Mouse (Mus musculus) midbrain, postnatal 0 days (tissue): ENCODE measurements at regions not wholly inside any gene's neighbourhood (a gene's known extent, or its start where the extent isn't known, plus 50 kb on each side); places are given as distances from the start of the nearest gene placed in this dataset.

ENCODE experiments used
- ATAC-seq: fragments of 200-750 bp; cut with Nextera tagmentation; 2 replicates; pipeline ENCODE4 v1.8.0; 2017; ENCODE audit warnings: moderate number of reproducible peaks, mild to moderate bottlenecking, moderate TSS enrichment, moderate library complexity; ENCODE audit not compliant: low FRiP score
- DNase-seq: peaks from one replicate; pipeline ENCODE4 v3.0.0-alpha.2; 2015; ENCODE audit warnings: low spot score
- H3K27ac ChIP-seq: fragments of 300-500 bp; sonication (generic); 2 replicates; pipeline ENCODE4 v1.5.1; 2014; ENCODE audit warnings: low read depth, mild to moderate bottlenecking, low read length, mixed read lengths
- H3K27me3 ChIP-seq: fragments of 300-500 bp; sonication (generic); 2 replicates; pipeline ENCODE4 v1.6.1; 2014; ENCODE audit warnings: low read length, control low read depth, mixed read lengths; ENCODE audit not compliant: insufficient read depth
- H3K36me3 ChIP-seq: fragments of 300-500 bp; sonication (generic); 2 replicates; pipeline ENCODE4 v1.6.1; 2014; ENCODE audit warnings: low read length, control low read depth, mixed read lengths; ENCODE audit not compliant: insufficient read depth
- H3K4me1 ChIP-seq: fragments of 300-500 bp; sonication (generic); 2 replicates; pipeline ENCODE4 v1.6.1; 2014; ENCODE audit warnings: mild to moderate bottlenecking, control low read depth, antibody characterized with exemption, low read length, mixed read lengths; ENCODE audit not compliant: insufficient read depth
- H3K4me2 ChIP-seq: fragments of 300-500 bp; sonication (generic); 2 replicates; pipeline ENCODE4 v1.6.1; 2014; ENCODE audit warnings: low read depth, mild to moderate bottlenecking, low read length, mixed read lengths; ENCODE audit not compliant: poor library complexity, severe bottlenecking
- H3K4me3 ChIP-seq: fragments of 300-500 bp; sonication (generic); 2 replicates; pipeline ENCODE4 v1.5.1; 2014; ENCODE audit warnings: low read depth, mild to moderate bottlenecking, low read length, moderate library complexity
- H3K9ac ChIP-seq: fragments of 300-500 bp; sonication (generic); replicated peaks from 2 replicates; pipeline ENCODE4 v1.6.1; 2014; ENCODE audit warnings: mild to moderate bottlenecking, low read length, moderate library complexity, mixed read lengths; ENCODE audit not compliant: poor library complexity, severe bottlenecking
- H3K9me3 ChIP-seq: fragments of 300-500 bp; sonication (generic); 2 replicates; pipeline ENCODE4 v1.6.1; 2016; ENCODE audit warnings: low read length, control low read depth
- CTCF ChIP-seq: IDR thresholded peaks from 2 replicates; pipeline ENCODE4 v1.5.1; 2016; ENCODE audit warnings: antibody characterized with exemption, mild to moderate bottlenecking
- WGBS: fragments of 180-500 bp; shearing (Covaris S2); extraction: QIAGEN DNeasy Blood & Tissue Kit; methylation state at CpG from one replicate; pipeline ENCODE4 v1.1.7; 2014; 5-methylcytosine and 5-hydroxymethylcytosine counted together

DNA sequence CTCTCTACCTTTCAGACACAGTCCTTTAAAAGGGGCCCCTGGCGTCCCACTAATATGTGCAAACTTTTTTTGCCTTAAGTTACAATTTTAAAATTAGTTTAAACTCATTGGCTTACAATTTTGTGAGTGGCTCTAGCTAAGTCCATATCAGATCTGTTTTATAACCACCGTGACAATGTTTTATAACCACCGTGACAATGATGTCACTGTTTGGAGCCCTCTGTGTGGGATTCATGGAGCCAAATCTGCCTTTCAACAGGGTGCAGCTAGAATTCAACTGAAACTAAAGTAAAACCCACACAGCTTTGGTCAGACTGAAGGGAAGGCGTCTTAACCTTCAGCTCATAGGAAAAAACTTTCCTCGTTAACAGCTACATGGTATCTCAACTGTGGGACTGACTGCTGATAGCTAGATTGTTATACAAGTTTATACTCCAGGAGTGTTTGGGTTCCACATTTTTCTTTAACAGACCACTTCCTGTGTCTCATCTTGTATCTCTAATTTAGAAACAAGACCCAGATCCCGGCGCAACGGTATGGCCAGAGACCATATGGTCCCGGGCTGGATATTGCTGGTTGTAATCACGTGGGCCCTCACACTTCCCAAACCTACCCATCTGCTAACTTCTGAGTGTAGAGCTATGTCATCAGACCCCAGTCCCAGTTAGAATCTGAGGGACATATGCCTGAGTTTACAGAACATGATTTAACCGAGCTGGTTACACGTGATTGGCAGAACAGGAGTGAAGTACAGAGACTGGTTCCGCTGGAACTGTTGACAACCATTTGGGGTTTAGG, 102.7 kb upstream of the Cand1 start:
- no peak overlapping the region for H3K4me2 ChIP-seq
- H3K27ac ChIP-seq = no peak overlapping the region
- no peaks in the 10 kb centered on the region for H3K27me3 ChIP-seq
- no peak for DNase-seq
- no peaks in the 10 kb centered on the region for H3K36me3 ChIP-seq
- H3K9ac ChIP-seq = no peak overlapping the region
- no peaks in the 10 kb centered on the region for H3K9me3 ChIP-seq
- no peaks in the 10 kb centered on the region for H3K4me1 ChIP-seq
- ATAC-seq = no peak
- H3K4me3 ChIP-seq = no peak overlapping the region
- WGBS = 90% methylated on average over 13 of the region's 13 CpGs
- TF ChIP-seq CTCF = no peak

DNA sequence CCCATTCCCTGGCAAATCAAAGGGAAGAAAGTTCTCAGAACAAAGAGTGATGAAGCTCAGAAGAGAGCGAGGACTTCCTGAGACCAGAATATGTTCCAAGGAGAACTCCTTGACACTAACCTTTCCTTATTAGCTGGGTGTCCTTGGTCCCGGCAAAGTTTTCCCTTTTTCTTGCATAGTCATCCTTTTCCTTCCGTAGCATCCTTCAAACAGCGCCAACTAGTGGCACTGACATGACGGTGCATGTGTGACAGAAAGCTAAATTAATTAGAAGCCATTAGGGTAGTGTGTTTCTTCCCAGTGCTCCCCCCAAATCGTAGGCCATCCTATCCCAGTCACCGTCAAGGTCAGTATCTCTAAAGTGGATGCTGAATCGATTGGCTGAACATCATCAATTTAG, 100.5 kb upstream of the Cand1 start:
- H3K4me1 ChIP-seq = no peaks in the 10 kb centered on the region
- no peak overlapping the region for H3K4me3 ChIP-seq
- no peaks in the 10 kb centered on the region for H3K9me3 ChIP-seq
- no peak overlapping the region for H3K4me2 ChIP-seq
- no peak for DNase-seq
- no peak for ATAC-seq
- peak; percentile 50 for TF ChIP-seq CTCF
- whole genome bisulfite sequencing = 65% methylated on average over 8 of the region's 8 CpGs
- no peak overlapping the region for H3K27ac ChIP-seq
- H3K36me3 ChIP-seq = no peaks in the 10 kb centered on the region
- no peaks in the 10 kb centered on the region for H3K27me3 ChIP-seq
- H3K9ac ChIP-seq = no peak overlapping the region

DNA sequence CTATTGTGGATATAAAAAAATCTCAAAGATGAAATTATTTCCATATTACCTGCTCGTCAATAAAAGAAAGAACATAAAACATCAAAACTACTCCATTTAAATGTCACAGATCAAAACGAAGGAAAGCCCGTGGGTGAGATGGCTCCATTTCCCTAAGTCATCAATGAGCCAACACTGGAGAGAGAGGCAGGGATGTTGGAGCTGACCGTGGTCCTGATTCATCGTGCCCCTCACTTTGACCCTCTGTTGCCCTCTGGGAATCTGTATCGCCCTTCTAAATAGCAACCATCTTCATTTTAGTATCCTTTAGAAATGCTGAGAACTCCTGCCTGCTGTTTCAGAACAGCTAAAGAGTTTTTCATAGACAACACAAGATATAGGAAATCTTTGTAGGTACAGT, 87.1 kb upstream of the Cand1 start:
- H3K4me1 ChIP-seq = no peaks in the 10 kb centered on the region
- no peaks in the 10 kb centered on the region for H3K27me3 ChIP-seq
- H3K9me3 ChIP-seq = no peaks in the 10 kb centered on the region
- DNase-seq = no peak
- H3K4me2 ChIP-seq = no peak overlapping the region
- no peak overlapping the region for H3K4me3 ChIP-seq
- H3K9ac ChIP-seq = no peak overlapping the region
- ATAC-seq = no peak
- 45% methylated on average over 6 of the region's 6 CpGs for whole genome bisulfite sequencing
- H3K27ac ChIP-seq = no peak overlapping the region
- no peaks in the 10 kb centered on the region for H3K36me3 ChIP-seq
- no peak for TF ChIP-seq CTCF

DNA sequence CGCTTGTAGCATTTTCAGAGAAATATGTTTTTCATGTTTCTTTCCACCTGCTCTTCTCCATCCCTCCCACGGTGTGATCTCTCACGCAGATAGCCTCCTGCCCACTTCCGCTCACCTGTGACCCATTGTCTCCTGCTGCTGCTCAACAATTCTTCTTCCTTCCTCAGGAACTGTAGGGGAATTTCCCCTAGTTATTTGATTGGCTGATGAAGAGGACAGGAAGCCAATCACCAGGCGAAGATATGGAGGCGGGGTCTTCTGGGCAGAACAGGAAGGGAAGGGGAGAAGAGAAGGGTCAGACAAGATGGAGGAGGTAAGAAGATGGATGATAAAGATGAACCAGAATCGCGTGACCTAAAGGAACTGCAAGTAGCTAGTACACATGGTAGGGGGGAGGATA, 80.1 kb upstream of the Cand1 start:
- 94% methylated on average over 8 of the region's 8 CpGs for WGBS
- DNase-seq = no peak
- Histone ChIP-seq H3K27ac (no peak overlapping the region), H3K9ac (no peak overlapping the region), H3K4me1 (no peaks in the 10 kb centered on the region), H3K4me2 (no peak overlapping the region), H3K27me3 (no peaks in the 10 kb centered on the region), H3K9me3 (no peaks in the 10 kb centered on the region), H3K4me3 (no peak overlapping the region), H3K36me3 (no peaks in the 10 kb centered on the region)
- ATAC-seq = no peak
- TF ChIP-seq CTCF = no peak

DNA sequence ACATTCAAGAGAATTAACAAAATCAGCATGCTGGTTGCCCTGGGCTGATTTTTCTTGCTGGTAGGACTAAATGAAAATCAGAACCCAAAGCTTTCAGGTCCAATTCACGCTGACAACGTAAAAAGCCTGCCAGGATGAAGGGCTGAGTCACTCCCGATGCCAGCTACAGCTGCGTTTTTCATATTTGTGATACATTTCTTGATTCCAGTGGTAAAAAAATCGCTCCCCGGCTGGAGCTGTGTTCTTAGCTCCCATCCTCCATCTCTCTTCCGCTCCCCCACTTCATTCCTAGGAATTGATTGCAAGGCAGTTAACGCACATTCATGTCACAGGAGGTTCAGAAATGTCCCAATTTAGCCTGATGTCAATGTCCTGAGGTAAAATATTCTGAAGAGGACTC, 78.6 kb upstream of the Cand1 start:
- H3K27me3 ChIP-seq = no peaks in the 10 kb centered on the region
- DNase-seq = peak; percentile 9
- no peaks in the 10 kb centered on the region for H3K4me1 ChIP-seq
- no peak overlapping the region for H3K4me2 ChIP-seq
- ATAC-seq = no peak
- no peak overlapping the region for H3K9ac ChIP-seq
- H3K9me3 ChIP-seq = no peaks in the 10 kb centered on the region
- H3K36me3 ChIP-seq = no peaks in the 10 kb centered on the region
- no peak for TF ChIP-seq CTCF
- no peak overlapping the region for H3K4me3 ChIP-seq
- WGBS = 70% methylated on average over 8 of the region's 8 CpGs
- no peak overlapping the region for H3K27ac ChIP-seq

DNA sequence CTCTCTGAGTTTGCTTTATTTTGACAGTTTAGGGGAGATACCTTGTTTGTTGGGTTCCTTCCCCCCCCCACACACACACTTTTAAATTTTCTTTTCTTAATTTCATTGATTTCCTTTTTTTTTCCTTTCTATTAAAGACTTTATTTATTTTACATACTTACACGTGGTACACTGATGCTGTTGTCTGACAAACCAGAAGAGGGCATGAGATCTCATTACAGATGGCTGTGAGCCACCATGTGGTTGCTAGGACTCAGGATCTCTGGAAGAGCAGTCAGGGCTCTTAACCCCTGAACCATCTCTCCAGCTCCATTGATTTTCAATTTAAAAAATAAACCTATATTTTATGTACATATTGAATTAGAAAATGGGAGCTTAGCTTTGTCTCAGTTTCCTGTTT, 71.7 kb upstream of the Cand1 start:
- Histone ChIP-seq H3K9ac (no peak overlapping the region), H3K4me1 (no peaks in the 10 kb centered on the region), H3K27me3 (no peaks in the 10 kb centered on the region), H3K9me3 (no peaks in the 10 kb centered on the region), H3K4me2 (no peak overlapping the region), H3K27ac (no peak overlapping the region), H3K36me3 (no peaks in the 10 kb centered on the region), H3K4me3 (no peak overlapping the region)
- 33% methylated on average over 1 of the region's 1 CpGs for WGBS
- no peak for DNase-seq
- no peak for ATAC-seq
- peak; percentile 49 for TF ChIP-seq CTCF
